Mouse (Mus musculus) brain, embryonic 14.5 days (tissue): ENCODE results near the gene Spsb4.

Source experiments
- CTCF ChIP-seq: fragments of 200-500 bp; IDR thresholded peaks from 2 replicates; pipeline ENCODE4 v1.5.1; 2012; ENCODE audit warnings: inconsistent platforms, mild to moderate bottlenecking, moderate library complexity, borderline replicate concordance; ENCODE audit not compliant: insufficient read depth, insufficient read length; ENCODE audit errors: extremely low read depth
- POLR2A ChIP-seq: fragments of 200-500 bp; IDR thresholded peaks from 2 replicates; pipeline ENCODE4 v1.6.1; 2012; ENCODE audit warnings: mild to moderate bottlenecking, inconsistent platforms, borderline replicate concordance; ENCODE audit not compliant: poor library complexity, insufficient read depth, insufficient read length, severe bottlenecking; ENCODE audit errors: extremely low read depth

- TF ChIP-seq CTCF (no peak), POLR2A (no peak)
These were observed 64.4 kb downstream of the Spsb4 start for GRCm38 (mm10) chr9:96954063-96954809.
